Mouse (Mus musculus): ENCODE results near the gene Sash1.

Gene Sash1

GRCm38 (mm10) chr10:8885630-8886527 is at the start of gene Sash1:
TSS of gene Sash1 (minus strand) at chr10:8886070.
- peak; percentile 87 for DNase-seq (ENCODE audit: low spot score)

- no peak for DNase-seq (ENCODE audit: low spot score)
Observed at GRCm38 (mm10) chr10:8935601-8936000, 49.7 kb upstream of the Sash1 start.

DNA sequence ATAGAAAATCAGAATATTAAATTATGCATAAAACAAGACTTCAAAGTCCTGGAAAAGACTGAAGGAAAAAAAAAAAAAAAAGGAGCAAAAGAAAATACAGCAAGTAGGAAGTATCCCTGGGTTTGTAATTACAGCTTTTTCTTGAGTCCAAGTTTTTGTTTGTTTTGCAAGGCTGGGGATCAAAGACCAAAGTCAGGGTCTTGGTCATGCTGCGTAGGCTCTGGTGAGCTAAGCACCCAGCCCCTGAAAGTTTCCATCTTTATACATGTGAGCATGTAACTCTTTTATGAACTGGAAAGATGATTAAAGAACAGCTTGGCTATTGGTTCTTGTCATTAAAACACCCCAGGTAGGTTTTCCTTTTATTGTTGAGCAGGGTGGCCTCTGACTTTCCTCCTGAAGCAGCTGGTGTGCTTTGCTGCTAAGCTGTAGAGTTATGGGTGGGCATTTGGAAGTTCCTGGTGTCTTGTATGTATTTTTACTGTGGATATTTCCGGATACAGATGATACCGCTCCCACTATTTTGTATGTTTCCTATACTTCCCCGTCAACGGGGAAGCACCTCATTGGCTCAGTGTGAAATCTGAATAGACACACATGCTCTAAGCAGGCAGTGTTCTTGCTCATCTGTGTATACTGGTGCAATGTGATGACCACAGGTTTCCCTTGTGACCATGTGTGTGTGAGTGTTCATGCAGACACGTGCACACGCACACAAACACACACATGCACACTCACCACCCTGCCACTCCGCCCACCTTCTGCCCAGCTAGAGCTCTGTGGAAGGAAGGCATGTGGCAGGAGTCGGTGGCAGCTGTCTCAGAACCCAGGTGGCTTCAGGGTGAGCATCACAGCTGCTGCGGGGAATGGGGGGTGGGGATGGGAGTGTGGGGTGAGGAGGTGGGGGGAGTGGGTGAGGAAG is 47.8 kb upstream of the Sash1 start:
- DNase-seq (ENCODE audit: low spot score), result no peak

GRCm38 (mm10) chr10:8931548-8932240 is 45.8 kb upstream of the Sash1 start:
- no peak for DNase-seq (ENCODE audit: low spot score)

DNA sequence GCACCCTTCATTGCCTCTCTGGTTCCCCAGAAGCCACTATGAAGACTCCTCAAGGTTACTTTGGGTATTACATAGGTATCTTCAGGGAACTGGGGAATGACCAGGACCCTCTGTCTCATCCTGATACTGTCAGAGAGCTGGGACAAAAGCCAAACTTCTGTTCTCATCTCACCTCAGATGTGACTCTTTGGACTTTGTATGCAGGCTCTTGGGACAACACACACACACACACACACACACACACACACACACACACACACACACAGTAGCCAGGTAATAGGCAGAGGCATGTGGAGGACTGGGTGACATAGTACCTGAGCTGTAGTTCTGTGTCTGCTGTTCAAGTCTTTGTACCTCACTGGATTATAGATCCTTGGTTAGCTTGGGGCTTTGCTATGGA is 44.8 kb upstream of the Sash1 start:
- no peak for DNase-seq (ENCODE audit: low spot score)

- no peak for DNase-seq (ENCODE audit: low spot score)
Observed at GRCm38 (mm10) chr10:8928775-8929647, 43.1 kb upstream of the Sash1 start.

DNA sequence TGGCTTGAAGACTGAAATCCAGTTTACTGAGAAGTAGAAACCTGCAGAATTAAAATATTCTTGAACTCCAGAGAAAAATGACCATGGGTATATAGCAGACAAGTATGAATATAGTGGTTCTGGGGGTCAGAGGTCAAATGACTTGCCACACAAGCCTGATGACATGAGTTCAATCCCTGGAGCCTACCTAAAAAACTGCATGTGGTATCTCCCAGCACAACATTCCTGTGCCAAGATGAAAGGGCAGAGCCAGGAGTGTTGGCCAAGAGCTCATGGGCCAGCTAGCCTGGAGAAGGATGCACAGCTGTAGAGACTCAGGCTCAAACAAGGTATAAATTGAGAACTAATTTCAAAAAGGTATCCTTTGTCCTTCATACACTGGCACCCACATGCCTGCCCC is 42.4 kb upstream of the Sash1 start:
- DNase-seq (ENCODE audit: low spot score), result no peak

DNA sequence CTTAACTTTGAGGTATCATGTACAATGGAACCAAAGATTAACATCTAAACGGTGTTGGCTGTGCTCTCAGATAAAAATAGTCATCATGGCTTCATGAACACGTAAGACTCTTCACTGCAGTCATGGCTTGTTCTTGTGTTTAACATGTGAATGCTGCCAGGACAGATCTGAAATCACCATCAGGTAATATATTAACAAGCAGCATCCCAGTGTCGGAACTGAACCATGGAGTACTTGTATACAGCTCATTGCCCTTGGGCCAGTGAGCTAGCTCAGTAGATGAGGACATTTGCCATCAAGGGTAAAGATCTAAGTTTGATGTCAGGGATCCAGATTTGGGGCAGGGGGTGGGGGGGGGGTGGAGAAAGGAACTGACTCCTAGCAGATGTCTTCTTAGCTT is 41.0 kb upstream of the Sash1 start:
- DNase-seq (ENCODE audit: low spot score), result no peak

GRCm38 (mm10) chr10:8926295-8926694 is 40.4 kb upstream of the Sash1 start:
- no peak for DNase-seq (ENCODE audit: low spot score)

DNA sequence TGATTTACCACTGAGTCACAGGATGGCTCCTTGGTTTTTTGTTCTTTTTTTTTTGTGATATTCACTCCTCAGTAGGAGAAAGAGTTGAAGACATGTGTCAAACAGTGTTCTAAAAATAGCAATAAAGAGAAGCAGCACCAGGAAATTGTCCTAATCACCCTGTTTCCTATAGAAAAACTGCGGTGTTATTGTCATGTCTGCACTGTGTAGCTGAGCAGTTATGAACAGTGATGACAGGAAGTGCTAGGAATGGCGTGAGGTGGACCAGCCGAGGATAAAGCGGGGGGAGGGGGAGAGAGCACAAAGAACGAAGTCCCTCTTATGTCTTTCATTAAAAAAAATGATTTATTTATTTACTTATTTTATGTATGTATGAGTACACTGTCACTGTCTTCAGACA is 39.4 kb upstream of the Sash1 start:
- DNase-seq (ENCODE audit: low spot score), result no peak

DNA sequence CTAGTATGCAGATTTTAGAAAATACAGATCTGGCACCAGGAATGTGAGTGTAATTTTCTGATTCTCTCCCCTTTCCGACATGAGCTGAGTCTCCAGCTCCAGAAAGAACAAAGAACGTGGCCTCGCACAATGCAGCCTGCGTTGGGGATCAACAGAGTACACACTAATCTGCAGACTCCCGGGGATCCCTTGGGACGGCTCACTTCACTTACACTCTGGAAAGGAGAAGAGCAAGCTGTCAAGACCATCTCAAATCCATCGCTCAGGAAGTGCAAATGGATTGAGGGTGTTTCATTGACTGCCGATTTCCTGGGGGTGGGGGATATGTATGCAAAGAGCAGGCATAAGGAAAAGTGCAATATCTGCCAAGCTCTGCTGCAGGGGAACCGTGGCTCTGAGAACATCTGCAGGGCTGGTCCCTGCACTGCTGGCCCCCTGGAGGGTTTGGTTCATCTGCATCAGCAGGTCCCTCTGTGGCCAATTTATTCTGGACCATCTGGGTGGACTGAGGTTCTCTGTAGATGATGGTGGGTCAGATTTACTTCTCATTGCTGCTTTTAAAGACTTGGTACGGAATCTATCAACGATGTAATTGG is 35.3 kb upstream of the Sash1 start:
- no peak for DNase-seq (ENCODE audit: low spot score)

DNA sequence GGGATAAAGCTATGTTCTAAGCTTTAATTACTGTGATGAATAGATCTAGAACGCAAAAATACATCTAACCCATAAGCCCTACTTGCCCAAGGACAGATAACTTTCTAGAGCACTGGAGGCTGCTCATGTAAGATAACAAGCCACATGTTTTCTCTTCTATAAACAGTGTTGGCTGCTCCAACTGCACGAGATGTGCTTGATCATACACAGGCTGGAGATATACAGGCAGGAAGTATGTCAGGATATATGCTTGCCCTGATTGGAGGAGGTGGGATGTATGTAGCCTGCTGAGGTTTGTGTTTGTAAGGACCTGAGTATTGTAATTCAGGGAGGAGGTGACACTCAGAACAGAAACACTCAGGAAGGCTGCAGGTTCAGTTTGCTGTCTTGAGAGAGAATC is 31.9 kb upstream of the Sash1 start:
- DNase-seq (ENCODE audit: low spot score), result no peak

DNA sequence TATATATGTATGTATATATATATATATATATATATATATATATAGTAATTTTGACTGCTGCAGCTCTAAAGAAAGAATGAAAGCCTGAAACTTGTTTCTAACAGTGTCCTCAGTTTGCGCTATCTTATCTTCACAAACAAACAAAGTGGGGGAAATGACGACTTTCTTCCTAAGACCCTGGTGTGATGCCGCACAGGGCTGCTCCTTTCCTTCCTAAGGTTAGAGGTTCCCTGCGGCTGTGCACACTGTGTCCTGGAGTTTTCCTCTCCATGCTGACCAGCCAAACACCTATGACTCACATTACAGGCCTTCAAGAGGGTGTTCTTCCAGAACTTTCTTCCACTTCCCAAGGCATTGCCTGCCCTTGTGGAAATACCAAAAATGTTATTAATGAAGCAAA is 31.5 kb upstream of the Sash1 start:
- DNase-seq (ENCODE audit: low spot score), result no peak

- no peak for DNase-seq (ENCODE audit: low spot score)
Observed at GRCm38 (mm10) chr10:8915755-8916154, 29.9 kb upstream of the Sash1 start.

- peak; percentile 13 for DNase-seq (ENCODE audit: low spot score)
Observed at GRCm38 (mm10) chr10:8913904-8914303, 28.0 kb upstream of the Sash1 start.

DNA sequence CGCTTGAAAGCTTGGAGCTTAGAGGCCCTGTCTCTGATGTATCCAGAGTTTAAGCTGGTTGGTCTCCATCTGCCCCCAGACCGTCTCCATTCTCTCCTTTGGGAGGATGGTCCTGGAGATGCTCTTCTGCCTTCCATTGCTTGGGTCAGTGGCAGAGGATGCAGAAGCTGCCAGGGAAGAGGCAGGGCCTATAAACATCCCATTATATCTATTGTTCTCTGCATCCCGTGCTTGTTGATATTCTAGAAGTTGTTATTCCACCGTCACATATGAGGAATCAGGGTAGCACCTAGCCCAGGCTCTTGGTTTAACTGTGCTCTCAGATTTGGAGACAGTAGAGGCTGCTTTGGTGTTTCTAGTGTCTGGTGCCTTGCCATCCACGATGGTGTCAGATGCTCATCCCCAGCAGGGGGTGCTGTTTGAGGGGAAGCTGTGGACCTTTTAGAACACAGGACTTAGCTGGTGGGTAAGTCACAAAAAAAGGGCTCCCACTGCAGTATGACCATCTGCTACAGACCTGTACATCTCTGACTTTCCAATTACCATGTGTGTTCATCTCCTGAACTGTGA is 26.9 kb upstream of the Sash1 start:
- peak; percentile 18 for DNase-seq (ENCODE audit: low spot score)

DNA sequence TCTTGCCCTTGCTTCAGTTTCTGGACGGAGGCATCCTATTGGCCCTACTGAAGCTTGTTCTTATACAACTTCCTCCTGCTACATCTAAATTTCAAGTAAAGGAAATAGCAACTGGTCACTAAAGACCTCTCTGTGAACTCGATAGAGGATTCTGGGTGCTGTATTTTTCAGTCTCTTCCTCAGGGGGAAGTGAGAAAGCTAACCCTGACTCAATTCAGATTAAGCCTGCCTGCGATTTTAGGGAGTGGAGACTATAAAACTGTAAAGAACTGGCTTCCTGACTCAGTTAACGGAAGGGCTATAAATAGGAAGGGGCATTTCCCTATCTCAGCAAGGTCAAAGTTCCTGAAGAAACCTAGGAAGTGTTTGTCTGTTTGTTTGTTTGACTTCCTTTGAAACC is 26.3 kb upstream of the Sash1 start:
- no peak for DNase-seq (ENCODE audit: low spot score)

DNA sequence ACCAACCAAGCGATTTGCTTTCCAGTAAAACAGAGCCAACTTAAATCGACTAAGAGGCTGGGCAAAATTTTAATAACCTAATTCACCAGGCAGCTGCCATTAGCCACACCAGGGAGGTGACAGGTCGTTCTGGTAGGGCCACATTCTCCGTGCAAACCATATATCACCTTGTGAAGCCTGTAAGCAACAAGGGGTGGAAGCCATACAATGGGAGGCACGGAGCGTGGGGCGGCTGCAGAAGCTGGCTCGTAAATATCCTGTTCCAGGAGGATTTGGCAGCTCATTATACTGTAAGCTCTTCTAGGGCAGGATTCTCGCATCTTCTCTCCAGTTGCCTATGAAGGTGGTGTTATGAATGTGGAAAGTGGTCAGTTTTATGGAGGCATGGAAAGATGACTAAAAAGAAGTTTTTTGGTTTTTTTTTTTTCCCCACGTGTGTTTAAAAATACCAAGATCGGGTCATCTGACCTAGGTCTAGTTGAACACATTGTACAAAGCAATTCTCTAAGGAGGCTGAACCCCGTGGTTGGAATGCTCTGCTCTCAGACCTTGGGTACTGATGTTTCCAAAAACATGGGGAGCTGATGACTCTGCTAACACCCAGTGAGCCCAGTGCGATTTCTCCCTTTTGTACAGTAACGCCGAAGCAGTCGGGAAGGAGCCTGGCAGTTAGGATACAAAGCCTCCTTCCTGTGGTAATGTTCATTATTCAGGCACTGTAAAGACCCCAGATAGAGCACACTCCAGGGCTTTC is 24.5 kb upstream of the Sash1 start:
- DNase-seq (ENCODE audit: low spot score), result no peak

DNA sequence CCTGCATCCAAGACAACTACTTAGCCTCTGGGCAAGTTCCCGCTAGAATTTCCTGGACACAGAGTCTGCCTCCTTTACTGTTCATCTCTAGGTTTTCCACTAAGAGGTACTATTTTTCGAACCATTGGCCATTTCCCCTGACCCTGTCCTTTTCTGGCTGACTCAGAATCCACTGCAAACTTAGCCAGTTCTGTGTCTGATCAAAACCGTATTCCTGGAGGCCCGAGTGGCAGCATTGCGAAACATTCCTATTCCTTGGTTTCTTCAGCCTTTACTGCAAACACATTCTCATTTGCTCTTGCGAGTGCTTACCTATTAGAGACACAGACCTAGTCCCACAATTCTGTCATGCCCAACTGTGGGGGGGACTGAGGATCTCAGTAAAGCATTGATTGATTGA is 17.2 kb upstream of the Sash1 start:
- no peak for DNase-seq (ENCODE audit: low spot score)

- no peak for DNase-seq (ENCODE audit: low spot score)
Observed at GRCm38 (mm10) chr10:8902412-8902811, 16.5 kb upstream of the Sash1 start.
